Mouse (Mus musculus): ENCODE results near the gene Prkar2a.

The Prkar2a gene

GRCm38 (mm10) chr9:108798508-108799075 lies 109.5 kb downstream of the Prkar2a start:
- no peak for DNase-seq

GRCm38 (mm10) chr9:108799564-108799963 lies 110.5 kb downstream of the Prkar2a start:
- DNase-seq, result no peak
